Mouse (Mus musculus) kidney, adult 18-20 months (tissue): ENCODE measurements around the gene Bmp2k.

ENCODE experiments used
- DNase-seq: peaks from one replicate; pipeline ENCODE4 v3.0.0; 2021

Gene Bmp2k

GRCm38 (mm10) chr5:97056791-97057450, 59.4 kb downstream of the Bmp2k start:
- DNase-seq, result no peak

- no peak for DNase-seq
Measured at GRCm38 (mm10) chr5:97060864-97061263, 63.4 kb downstream of the Bmp2k start.

- DNase-seq, result no peak
Measured at GRCm38 (mm10) chr5:97062041-97062440, 64.6 kb downstream of the Bmp2k start.

- no peak for DNase-seq
Measured at GRCm38 (mm10) chr5:97065746-97066145, 68.3 kb downstream of the Bmp2k start.

GRCm38 (mm10) chr5:97075476-97076151, 78.1 kb downstream of the Bmp2k start:
- no peak for DNase-seq

GRCm38 (mm10) chr5:97076167-97076566, 78.7 kb downstream of the Bmp2k start:
- no peak for DNase-seq

GRCm38 (mm10) chr5:97077676-97078075, 80.2 kb downstream of the Bmp2k start:
- DNase-seq, result no peak

- DNase-seq, result peak; percentile 38
Measured at GRCm38 (mm10) chr5:97078641-97079040, 81.2 kb downstream of the Bmp2k start.

GRCm38 (mm10) chr5:97081481-97081880, 84.0 kb downstream of the Bmp2k start:
- no peak for DNase-seq

GRCm38 (mm10) chr5:97083701-97084100, 86.2 kb downstream of the Bmp2k start:
- no peak for DNase-seq

- DNase-seq, result no peak
Measured at GRCm38 (mm10) chr5:97084541-97084940, 87.1 kb downstream of the Bmp2k start.

- no peak for DNase-seq
Measured at GRCm38 (mm10) chr5:97085071-97085470, 87.6 kb downstream of the Bmp2k start.

GRCm38 (mm10) chr5:97087030-97087630, 89.6 kb downstream of the Bmp2k start:
- DNase-seq, result peak; percentile 22

GRCm38 (mm10) chr5:97087746-97088145, 90.3 kb downstream of the Bmp2k start:
- no peak for DNase-seq

GRCm38 (mm10) chr5:97088231-97088630, 90.7 kb downstream of the Bmp2k start:
- no peak for DNase-seq

- no peak for DNase-seq
Measured at GRCm38 (mm10) chr5:97089426-97089825, 91.9 kb downstream of the Bmp2k start.

- peak; percentile 16 for DNase-seq
Measured at GRCm38 (mm10) chr5:97090034-97090784, 92.7 kb downstream of the Bmp2k start.

- DNase-seq, result no peak
Measured at GRCm38 (mm10) chr5:97092970-97093369, 95.5 kb downstream of the Bmp2k start.

GRCm38 (mm10) chr5:97095335-97095734, 97.8 kb downstream of the Bmp2k start:
- DNase-seq, result no peak

GRCm38 (mm10) chr5:97097631-97098041, 100.1 kb downstream of the Bmp2k start:
- DNase-seq, result no peak

GRCm38 (mm10) chr5:97099954-97100353, 102.5 kb downstream of the Bmp2k start:
- DNase-seq, result no peak

- DNase-seq, result no peak
Measured at GRCm38 (mm10) chr5:97108333-97108732, 110.8 kb downstream of the Bmp2k start.

GRCm38 (mm10) chr5:97110133-97110532, 112.6 kb downstream of the Bmp2k start:
- DNase-seq, result no peak
